Mouse (Mus musculus): ENCODE results near the gene Ndn. TPM values are rescaled to one million over a fixed set of nuclear protein-coding genes. Genes with fewer than 3 reads are reported as not detected.
A peak's percentile ranks its signal among the peaks of the same experiment; 100 is the strongest.

Gene Ndn
- polyA plus RNA-seq, 1 experiment, result 1.6 TPM

GRCm38 (mm10) chr7:62375658-62376057, 29.3 kb downstream of the Ndn start:
- Histone ChIP-seq H3K27me3 (replicated peaks) (peaks cover 15% of the 10 kb centered on the region), H3K9me3 (peaks cover 32% of the 10 kb centered on the region), H3K36me3 (replicated peaks; ENCODE audit: low read length) (no peaks in the 10 kb centered on the region), H3K4me1 (peaks cover 6% of the 10 kb centered on the region), H3K4me3 (replicated peaks) (no peak overlapping the region)
- TF ChIP-seq FLI1 (IDR thresholded peaks at IDR 0.05; ENCODE audit: low read length), result no peak
- TF ChIP-seq GATA1 (IDR thresholded peaks at IDR 0.05; ENCODE audit: borderline replicate concordance, low read length), result no peak

GRCm38 (mm10) chr7:62376510-62377304, 30.3 kb downstream of the Ndn start, which contains the start of gene Magel2:
Gene Magel2 (plus strand): TSS chr7:62377010.
- TF ChIP-seq FLI1 (IDR thresholded peaks at IDR 0.05; ENCODE audit: low read length) (no peak), GATA1 (IDR thresholded peaks at IDR 0.05; ENCODE audit: borderline replicate concordance, low read length) (no peak)
- peaks cover 6% of the 10 kb centered on the region for H3K4me1 ChIP-seq
- peak within 1 kb of the TSS; percentile 64 for H3K4me3 ChIP-seq (replicated peaks)
- no peaks in the 10 kb centered on the region for H3K36me3 ChIP-seq (replicated peaks; ENCODE audit: low read length)
- peaks cover 15% of the 10 kb centered on the region for H3K27me3 ChIP-seq (replicated peaks)
- H3K9me3 ChIP-seq, result peaks cover 32% of the 10 kb centered on the region

- Histone ChIP-seq H3K9me3 (peaks cover 32% of the 10 kb centered on the region), H3K27me3 (replicated peaks) (peaks cover 15% of the 10 kb centered on the region), H3K4me3 (replicated peaks) (peak overlapping the region; percentile 64), H3K4me1 (peaks cover 6% of the 10 kb centered on the region), H3K36me3 (replicated peaks; ENCODE audit: low read length) (no peaks in the 10 kb centered on the region)
- TF ChIP-seq FLI1 (IDR thresholded peaks at IDR 0.05; ENCODE audit: low read length), result no peak
- no peak for TF ChIP-seq GATA1 (IDR thresholded peaks at IDR 0.05; ENCODE audit: borderline replicate concordance, low read length)
Measured at GRCm38 (mm10) chr7:62377313-62377712, 30.9 kb downstream of the Ndn start.

GRCm38 (mm10) chr7:62378529-62378928, 32.2 kb downstream of the Ndn start:
- Histone ChIP-seq H3K4me3 (replicated peaks) (no peak overlapping the region), H3K9me3 (peaks cover 32% of the 10 kb centered on the region), H3K27me3 (replicated peaks) (peaks cover 15% of the 10 kb centered on the region), H3K4me1 (peaks cover 6% of the 10 kb centered on the region), H3K36me3 (replicated peaks; ENCODE audit: low read length) (no peaks in the 10 kb centered on the region)
- no peak for TF ChIP-seq GATA1 (IDR thresholded peaks at IDR 0.05; ENCODE audit: borderline replicate concordance, low read length)
- TF ChIP-seq FLI1 (IDR thresholded peaks at IDR 0.05; ENCODE audit: low read length), result no peak

GRCm38 (mm10) chr7:62382391-62382790, 36.0 kb downstream of the Ndn start:
- peaks cover 25% of the 10 kb centered on the region for H3K9me3 ChIP-seq
- H3K4me1 ChIP-seq, result no peaks in the 10 kb centered on the region; the same call in 1 of the 2 replicates
- H3K36me3 ChIP-seq (replicated peaks; ENCODE audit: low read length), result no peaks in the 10 kb centered on the region
- peak overlapping the region; percentile 78 for H3K4me3 ChIP-seq (replicated peaks)
- peaks cover 6% of the 10 kb centered on the region for H3K27me3 ChIP-seq (replicated peaks)
- TF ChIP-seq GATA1 (IDR thresholded peaks at IDR 0.05; ENCODE audit: borderline replicate concordance, low read length) (no peak), FLI1 (IDR thresholded peaks at IDR 0.05; ENCODE audit: low read length) (no peak)

- H3K36me3 ChIP-seq (replicated peaks; ENCODE audit: low read length), result no peaks in the 10 kb centered on the region
- H3K4me1 ChIP-seq, result no peaks in the 10 kb centered on the region
- H3K9me3 ChIP-seq, result no peaks in the 10 kb centered on the region
- TF ChIP-seq FLI1 (IDR thresholded peaks at IDR 0.05; ENCODE audit: low read length) (no peak), GATA1 (IDR thresholded peaks at IDR 0.05; ENCODE audit: borderline replicate concordance, low read length) (no peak)
- H3K4me3 ChIP-seq (replicated peaks), result no peak overlapping the region
- no peaks in the 10 kb centered on the region for H3K27me3 ChIP-seq (replicated peaks)
Measured at GRCm38 (mm10) chr7:62388291-62388690, 41.9 kb downstream of the Ndn start.

- H3K4me1 ChIP-seq, result no peaks in the 10 kb centered on the region
- no peaks in the 10 kb centered on the region for H3K36me3 ChIP-seq (replicated peaks; ENCODE audit: low read length)
- TF ChIP-seq GATA1 (IDR thresholded peaks at IDR 0.05; ENCODE audit: borderline replicate concordance, low read length), result no peak
- TF ChIP-seq FLI1 (IDR thresholded peaks at IDR 0.05; ENCODE audit: low read length), result no peak
- H3K27me3 ChIP-seq (replicated peaks), result no peaks in the 10 kb centered on the region
- H3K9me3 ChIP-seq, result no peaks in the 10 kb centered on the region
- no peak overlapping the region for H3K4me3 ChIP-seq (replicated peaks)
Measured at GRCm38 (mm10) chr7:62392202-62392601, 45.8 kb downstream of the Ndn start.

Other genes with a start within 250 kb of the Ndn start
- not detected in 2 replicates for gene Magel2, start 30.4 kb downstream of the Ndn start, polyA plus RNA-seq (2012; ENCODE audit: insufficient read depth, low replicate concordance)
- gene Mkrn3, start 73.6 kb downstream of the Ndn start, polyA plus RNA-seq (2012; ENCODE audit: insufficient read depth, low replicate concordance), result 0.39 TPM in 1 of 2 replicates, not detected in the other
- 2.7 and 4.9 TPM in 2 replicates for gene Peg12, start 117.9 kb downstream of the Ndn start, polyA plus RNA-seq (2012; ENCODE audit: insufficient read depth, low replicate concordance)